16 mouse cellular contexts compared by ENCODE assay signal in the genomic region with DNA sequence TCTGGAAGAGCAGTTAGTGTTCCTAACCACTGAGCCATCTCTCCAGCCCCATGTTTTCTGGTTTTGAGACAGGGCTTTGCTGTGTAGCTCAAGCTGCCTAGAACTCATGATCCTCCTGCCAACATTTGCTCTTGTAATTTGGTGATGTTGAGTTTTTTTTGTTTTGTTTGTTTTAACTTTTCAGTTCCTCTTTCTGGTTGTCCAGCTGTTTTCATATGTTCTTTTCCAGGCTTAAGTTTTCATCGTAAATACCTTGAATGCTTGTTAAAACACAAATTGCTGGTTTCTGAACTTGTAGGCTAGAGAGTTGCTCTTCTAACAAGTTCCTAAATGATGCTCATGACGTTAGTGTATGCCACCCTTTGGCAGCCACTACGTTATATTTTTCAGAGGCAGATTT.
"Had no signal": no experiment of that assay in that cellular context is flagged by ENCODE, and none has a peak within 500 bp of the region (broad histone marks: within the 10 kb centered on the region; RNA-seq: fewer than 3 reads in every experiment).

No protein-coding gene starts in this region.

- H3K4me1 ChIP-seq: limb, embryonic 13.5 days had no signal

- H3K9me3 ChIP-seq: limb, embryonic 13.5 days; liver, embryonic 13.5 days had no signal

- DNase-seq: kidney, adult 18-20 months; kidney, adult 9 months; kidney, postnatal 4 days; left cerebral cortex, postnatal 4 days; liver; liver, embryonic 13.5 days; lung, embryonic 14.5 days; lung, postnatal 10 days; lung, postnatal 4 days; midbrain, embryonic 14.5 days; thymus, adult 2 months; thymus, postnatal 14 days; thymus, postnatal 4 days had no signal

- H3K27ac ChIP-seq: limb, embryonic 13.5 days; liver, embryonic 13.5 days; stomach, postnatal 0 days had no signal

- H3K4me2 ChIP-seq: limb, embryonic 13.5 days; liver, embryonic 13.5 days; lung, embryonic 14.5 days; midbrain, embryonic 11.5 days had no signal

- H3K27me3 ChIP-seq: limb, embryonic 13.5 days; liver, embryonic 13.5 days had no signal

- H3K36me3 ChIP-seq: limb, embryonic 13.5 days; liver, embryonic 13.5 days had no signal

- H3K4me3 ChIP-seq: limb, embryonic 13.5 days; liver, embryonic 13.5 days had no signal

- H3K9ac ChIP-seq: limb, embryonic 13.5 days; liver, embryonic 13.5 days; lung, embryonic 14.5 days had no signal
